Mouse (Mus musculus) spleen, postnatal 36 days (tissue): Measurements from ENCODE around the gene Lif.
A peak's percentile ranks its signal among the peaks of the same experiment; 100 is the strongest.

ENCODE experiments used
- DNase-seq, 2 experiments: peaks; one replicate each; pipeline ENCODE4 v3.0.0; 2022; ENCODE audit warnings: low spot score in 2 of 2, mixed read lengths in 1 of 2

Gene Lif

GRCm38 (mm10) chr11:4229841-4230240 lies 27.5 kb upstream of the Lif start:
- no peak for DNase-seq

- no peak for DNase-seq
These were observed 25.9 kb upstream of the Lif start for GRCm38 (mm10) chr11:4231435-4231834.

GRCm38 (mm10) chr11:4232644-4233043 lies 24.7 kb upstream of the Lif start:
- DNase-seq, result no peak

DNA sequence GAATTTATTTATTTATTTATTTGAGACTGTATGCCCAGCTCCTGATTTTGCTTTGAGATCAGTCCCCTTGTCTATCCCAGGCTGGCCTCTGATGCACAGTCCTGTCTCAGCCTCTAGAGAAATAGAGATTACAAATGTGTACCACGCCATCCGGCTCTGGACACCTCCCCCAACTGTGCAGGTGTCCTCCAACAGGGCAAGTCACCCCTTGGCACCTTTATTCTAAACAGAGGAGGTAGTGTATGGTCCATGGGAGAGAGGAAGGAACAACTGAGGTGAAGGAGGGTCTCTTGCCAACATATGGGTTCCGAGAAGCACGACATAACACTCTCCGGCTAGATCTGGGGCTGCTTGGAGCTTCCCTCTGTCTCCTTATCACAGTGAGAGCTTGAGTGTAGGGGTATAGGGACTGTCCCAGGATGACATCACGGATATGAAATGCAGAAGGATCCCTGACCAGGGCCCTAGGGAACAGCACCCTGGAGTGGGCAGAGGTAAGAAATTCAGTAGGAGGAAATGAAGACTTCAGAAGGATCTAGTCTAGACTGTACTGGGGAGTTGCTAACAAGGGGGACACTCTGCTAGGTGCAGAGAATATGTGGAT lies 22.2 kb upstream of the Lif start:
- no peak for DNase-seq

- DNase-seq, result peak; percentile 66 to 74
These were observed 21.5 kb upstream of the Lif start, which contains the start of gene Osm for GRCm38 (mm10) chr11:4235665-4236545. Osm (plus strand) TSS chr11:4236420.

- peak in 1 of 2 experiments; percentile 38 for DNase-seq
These were observed 20.8 kb upstream of the Lif start for GRCm38 (mm10) chr11:4236546-4237067.

DNA sequence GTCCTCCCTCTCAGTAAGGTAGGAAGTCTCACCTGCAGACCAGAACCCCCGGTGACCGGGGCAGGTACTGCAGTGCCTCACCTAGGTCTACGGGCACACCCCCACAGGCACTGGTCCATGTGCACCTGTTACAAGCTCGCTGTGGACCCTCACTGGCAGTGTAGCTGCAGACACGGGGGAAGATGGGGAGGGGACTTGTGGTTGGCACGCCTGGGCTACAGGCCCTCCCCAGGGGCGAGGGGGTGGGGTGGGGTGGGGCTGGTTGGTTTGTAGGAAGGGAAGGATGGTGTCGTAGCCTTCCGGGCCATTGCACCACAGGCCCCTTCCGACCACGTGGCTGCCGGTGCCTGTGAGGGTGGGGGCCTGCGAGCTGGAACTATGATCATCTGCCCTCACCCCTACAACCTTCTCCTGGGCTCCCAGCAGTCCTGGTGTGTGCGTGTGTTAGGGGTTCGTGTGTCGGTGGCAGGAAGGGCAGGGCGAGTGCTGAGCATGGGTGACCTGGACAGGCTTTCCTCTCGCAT lies 19.9 kb upstream of the Lif start:
- peak; percentile 80 to 81 for DNase-seq

- DNase-seq, result no peak
These were observed 19.2 kb upstream of the Lif start for GRCm38 (mm10) chr11:4238167-4238566.

DNA sequence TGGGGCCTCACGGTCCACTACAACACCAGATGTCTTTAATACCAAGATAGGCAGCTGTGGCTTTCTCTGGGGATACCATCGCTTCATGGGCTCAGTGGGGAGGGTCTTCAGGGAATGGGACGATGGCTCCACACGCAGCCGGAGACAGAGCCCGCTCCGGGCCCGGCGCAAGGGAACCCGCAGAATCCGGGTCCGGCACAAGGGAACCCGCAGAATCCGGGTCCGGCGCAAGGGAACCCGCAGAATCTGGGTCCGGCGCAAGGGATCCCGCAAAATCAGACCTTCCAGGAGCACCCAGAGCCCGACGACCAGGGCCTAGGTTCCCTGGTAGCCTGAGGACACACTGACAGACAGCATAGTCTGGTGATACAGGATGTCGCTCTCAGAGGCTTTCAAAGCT lies 17.7 kb upstream of the Lif start:
- no peak for DNase-seq

DNA sequence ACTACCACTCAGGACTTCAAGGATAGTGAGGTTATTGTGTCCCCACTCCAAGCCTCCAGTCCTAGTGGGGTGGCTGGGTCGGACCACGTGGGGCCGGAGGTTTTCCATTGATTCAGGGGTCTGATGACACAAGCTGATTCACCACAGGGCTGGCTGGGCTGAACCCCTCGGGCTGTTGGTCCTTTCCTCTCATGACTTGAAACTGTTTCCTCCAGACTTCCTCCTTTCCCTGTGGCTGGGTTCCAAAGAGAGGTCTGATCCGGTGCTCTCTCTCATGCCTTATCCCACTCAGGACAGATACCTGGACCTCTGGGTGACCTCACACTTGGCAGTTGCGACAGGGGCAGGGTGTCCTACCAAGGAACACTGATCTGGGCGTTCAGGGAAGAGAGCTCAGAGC lies 17.2 kb upstream of the Lif start:
- no peak for DNase-seq

DNA sequence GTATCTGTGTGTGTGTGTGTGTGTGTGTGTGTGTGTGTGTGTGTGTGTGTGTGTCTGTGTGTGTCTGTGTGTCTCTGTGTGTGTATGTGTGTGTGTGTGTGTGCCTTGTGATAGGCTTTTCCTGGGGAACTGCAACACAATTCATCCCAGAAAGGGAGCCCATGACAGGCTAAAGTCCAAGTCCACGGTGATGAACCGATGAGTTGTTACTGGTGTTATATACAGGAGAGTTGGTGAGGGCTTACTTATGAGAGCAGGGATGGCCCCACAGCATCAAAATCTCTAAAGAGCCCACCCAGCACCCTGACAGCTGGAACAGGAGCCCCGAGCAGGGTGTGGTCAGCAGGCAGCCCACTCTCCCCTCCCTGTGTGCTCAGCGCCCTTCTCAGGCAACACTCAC lies 16.2 kb upstream of the Lif start:
- no peak for DNase-seq

DNA sequence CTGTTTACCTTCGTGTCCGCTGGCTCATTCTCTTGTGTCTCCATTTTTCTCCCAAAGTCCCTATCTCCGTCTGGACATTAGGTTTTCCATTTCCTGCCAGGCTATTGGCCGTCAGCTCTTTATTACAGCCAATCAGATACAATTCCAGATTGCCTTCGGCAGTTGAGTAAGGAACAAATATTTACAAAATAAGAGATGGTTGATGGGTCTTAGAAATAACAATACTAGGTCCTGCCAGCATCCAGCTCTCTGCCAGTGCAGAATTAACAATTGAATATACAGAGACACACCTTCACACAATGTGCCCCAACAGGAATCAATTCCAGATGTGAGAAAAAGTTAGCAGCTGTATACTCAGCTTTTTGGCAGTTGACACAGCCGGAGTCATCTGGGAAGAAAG lies 11.2 kb upstream of the Lif start:
- DNase-seq, result no peak

DNA sequence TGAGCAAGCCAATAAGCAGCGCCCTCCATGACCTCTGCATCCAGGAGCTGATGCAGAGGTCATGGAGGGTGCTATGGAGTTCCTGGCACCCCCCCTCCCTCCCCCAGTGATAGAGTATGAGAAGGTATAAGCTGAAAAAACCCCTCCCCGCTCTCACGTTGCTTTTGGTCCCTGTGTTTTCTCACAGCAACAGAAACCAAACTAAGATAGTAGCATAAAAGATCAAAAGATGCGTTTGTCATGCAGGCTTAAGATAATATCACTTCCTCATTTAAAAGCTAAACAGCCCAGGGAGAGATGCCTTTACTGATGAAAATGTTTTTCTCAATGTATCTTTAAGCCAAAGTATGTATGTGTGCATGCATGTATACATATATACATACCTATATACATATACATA lies 10.7 kb upstream of the Lif start:
- no peak for DNase-seq

- no peak for DNase-seq
These were observed 10.0 kb upstream of the Lif start for GRCm38 (mm10) chr11:4247201-4247959.

DNA sequence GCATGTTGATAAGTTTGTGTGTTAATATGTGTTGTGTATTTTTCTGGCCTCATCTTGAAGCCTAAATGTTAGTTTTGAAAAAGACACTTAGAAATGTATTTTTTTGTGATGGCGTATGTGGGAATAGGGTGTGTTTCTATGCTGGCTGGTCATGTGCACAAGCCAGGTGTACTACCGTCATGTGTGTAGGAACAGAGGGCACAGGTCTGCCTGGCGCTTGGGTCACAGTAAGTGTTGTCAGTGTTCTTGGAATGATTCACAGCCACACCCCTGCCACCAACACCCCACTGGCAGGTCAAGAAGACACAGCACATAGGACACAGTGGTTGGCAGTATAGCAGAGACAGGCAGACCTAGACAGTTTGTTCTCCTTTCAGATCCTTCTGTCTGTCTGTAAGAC lies 8.2 kb upstream of the Lif start:
- no peak for DNase-seq

DNA sequence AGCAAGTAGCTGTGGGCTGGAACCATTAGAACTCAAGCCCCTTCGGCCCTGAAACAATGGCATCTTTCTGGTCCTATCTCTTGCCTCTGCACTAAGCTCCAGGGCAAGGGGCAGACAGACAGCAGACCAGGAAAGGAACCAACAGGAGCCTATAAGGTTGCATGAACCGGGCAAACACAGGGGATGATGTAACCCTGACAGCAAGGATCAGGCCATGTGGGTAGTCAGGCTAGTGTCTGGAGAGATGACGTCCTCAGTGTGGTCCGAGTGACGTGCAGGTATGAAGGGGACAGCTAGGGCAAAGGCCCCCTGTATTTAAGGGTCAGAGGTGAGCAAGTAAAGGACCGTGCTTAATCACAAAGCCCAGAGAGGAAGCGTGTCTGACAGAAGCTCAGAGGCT lies 7.1 kb upstream of the Lif start:
- no peak for DNase-seq

DNA sequence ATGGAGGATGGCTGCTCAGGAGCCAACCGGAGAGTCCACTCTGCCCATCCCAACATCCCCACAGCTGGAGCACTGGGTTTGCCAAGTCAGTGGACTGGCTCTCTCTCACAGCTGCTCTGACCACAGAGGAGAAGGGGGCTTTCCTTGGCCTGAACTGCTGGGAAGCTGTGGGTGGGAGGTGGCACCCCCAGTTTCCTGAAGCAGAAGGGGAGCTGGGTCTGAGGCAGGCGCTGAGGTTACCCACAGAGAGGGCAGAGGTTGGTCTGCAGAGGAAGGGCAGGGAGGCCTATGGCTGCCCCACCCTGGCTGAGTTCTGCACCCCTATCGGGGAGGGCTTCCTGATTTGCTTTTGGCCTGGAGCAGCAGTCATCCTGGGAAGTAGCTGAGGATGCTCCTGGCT lies 6.0 kb upstream of the Lif start:
- DNase-seq, result no peak

DNA sequence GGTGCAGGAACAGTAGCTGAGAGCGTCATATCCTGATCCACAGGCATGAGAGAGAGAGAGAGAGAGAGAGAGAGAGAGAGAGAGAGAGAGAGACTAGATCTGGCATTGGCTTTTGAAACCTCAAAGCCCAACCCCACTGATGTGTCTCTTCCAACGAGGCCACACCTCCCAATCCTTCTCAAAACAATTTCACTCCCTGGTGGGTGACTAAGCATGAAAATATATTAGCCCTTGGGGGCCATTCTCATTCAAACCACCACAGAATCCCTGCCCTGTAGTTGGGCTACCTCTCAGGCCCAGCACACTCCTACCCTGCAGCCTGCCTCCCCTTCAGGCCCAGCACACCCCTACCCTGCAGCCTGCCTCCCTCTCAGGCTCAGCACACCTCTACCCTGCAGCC lies 4.5 kb upstream of the Lif start:
- DNase-seq, result no peak

- no peak for DNase-seq
These were observed 399 bp downstream of the Lif start for GRCm38 (mm10) chr11:4257756-4258155.

- DNase-seq, result peak; percentile 75 to 76
These were observed 1.3 kb downstream of the Lif start for GRCm38 (mm10) chr11:4258657-4259082.

DNA sequence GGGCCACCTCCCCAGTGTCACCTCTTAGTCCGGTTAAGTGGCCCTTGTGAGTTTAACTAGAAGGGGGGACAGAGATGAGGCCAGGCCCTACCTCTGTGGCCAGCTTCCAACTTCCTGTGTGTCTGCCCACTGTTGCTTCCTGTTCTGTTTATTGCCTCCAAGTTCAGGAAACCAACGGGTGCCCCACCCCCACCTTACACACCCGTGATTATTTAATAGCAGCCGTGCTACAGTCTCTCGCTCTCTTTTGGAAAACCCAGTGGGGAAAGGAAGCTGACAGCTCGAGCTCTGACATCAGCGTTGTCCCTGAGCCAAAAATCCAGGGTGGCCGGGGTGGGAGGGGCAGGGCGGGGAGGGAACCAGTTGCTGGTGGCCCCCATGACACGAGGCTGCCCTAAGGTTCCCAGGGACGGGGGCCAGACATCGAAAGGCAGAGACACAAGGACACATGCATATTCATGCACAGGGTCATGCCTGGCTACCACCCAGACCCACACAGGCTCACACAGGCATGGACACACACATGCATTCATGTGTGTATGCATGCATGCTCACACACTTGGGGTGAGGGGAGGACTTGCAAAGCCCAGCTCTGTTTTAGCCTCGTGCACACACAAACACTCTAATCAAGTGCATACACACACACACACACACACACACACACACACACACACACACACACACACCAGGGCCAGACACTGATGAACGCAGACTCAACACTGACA lies 3.3 kb downstream of the Lif start:
- DNase-seq, result no peak

GRCm38 (mm10) chr11:4261188-4261494 lies 3.8 kb downstream of the Lif start:
- peak; percentile 45 to 49 for DNase-seq
